Mouse (Mus musculus) adrenal gland, adult (tissue): ENCODE results near the gene Olfr1056.
"Not testable (repeated sequence)": the region's sequence is repeated elsewhere in the genome, so short reads cannot be mapped to it uniquely, and the experiment has no call there.

Experiments used
- DNase-seq, 2 experiments: peaks; one replicate each; pipeline ENCODE4 v3.0.0; 2022 to 2023; ENCODE audit warnings: low spot score in 1 of 2; ENCODE audit not compliant: inconsistent age in 2 of 2

Olfr1056 gene

DNA sequence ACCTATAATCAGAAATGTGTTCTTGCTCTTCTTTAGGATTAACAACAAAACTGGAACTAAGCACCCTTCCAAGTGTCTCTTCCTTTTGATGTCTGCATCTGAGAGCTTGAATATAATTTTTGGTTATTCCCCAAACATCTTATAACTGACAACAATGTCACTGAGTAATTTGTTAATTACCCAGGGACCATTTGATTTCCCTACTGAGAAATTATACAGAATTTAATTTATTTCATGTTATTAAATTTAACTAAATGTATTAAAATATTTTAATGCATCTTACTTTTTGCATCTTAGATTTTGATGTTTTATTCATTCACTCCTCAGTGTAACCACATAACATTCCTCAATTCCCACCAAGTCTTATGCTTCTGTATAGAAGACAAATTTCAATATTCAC lies at the start of gene Olfr1056:
Gene Olfr1056, minus strand, starts transcription at position 101 of the 400 bp plus-strand sequence.
- DNase-seq: no peak

DNA sequence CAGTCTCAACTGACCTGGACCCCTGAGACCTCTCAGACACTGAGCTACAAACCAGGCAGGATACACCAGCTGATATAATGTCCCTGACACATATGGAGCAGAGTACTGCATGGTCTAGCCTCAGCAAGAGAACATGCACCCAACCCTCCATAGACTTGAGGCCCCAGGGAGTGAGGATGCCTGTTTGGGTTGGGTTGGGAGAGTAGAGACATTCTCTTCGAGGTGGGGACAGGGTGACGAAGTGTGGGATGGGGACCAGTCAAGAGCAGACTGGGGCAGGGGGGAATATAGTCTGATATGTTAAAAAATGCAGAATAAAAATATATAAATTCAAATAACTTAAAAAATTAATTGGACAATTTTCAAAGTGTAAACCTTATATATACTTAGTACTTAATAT lies 32.8 kb upstream of the Olfr1056 start:
- no peak for DNase-seq

DNA sequence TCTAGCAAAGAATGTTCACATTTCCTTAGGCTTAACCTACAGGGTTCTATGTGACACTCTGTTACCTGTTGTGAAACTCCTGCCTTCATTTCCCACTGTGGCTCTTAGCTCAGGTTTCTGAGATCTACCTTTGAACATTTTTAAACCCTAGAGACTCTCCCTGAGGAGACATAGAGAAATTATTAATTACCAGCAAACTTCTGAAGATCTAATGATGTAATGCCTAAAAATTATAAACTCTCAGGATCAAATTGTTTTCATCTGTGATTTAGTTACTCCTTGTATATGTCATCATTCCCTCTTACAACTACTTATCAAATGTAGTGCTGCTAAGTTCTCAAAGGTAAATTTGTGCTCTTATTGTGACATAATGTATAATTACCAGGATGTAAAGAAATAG lies 26.2 kb upstream of the Olfr1056 start, which contains the start of gene Olfr1058:
Gene Olfr1058, minus strand, starts transcription at position 101 of the 400 bp plus-strand sequence.
- DNase-seq: not testable (repeated sequence)

DNA sequence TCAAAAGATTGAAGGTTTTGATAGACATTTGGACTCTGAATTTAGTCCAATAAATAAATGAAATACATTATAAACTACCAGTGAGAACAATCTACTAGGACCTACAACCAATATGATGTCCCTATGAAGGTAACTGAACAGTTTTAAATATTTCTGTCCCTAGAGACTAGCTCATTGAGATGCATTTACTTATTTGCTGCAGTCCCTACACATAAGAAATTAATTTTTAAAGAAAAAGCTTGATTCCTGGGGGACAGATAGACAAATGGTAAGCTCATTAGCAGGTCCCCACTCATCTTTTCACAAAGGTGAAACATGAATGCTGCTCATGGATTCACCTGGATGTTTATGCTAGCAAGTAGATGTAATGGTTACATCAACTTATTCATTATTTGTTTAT lies 16.0 kb upstream of the Olfr1056 start, which contains the start of gene Olfr1057:
Gene Olfr1057, minus strand, starts transcription at position 101 of the 400 bp plus-strand sequence.
- no peak for DNase-seq

DNA sequence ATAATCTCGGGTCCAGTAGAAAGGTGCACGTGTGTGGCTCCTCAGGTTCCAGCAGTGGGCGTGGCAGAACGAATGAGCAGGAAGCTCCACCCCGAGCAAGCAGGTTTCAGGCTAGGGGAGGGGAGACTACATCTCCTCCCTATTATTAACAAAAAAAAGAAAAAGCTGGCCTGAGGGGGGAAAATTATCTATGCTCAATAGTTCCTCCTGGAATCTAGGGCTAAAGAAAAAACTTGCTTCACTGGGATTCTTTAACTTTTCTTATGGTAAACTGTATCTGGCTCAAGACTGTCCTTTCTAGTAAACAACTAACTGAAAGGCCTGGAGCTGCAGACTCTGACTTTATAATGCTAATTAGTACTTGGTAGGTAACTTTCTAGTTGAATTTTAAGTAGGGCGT lies 4.1 kb upstream of the Olfr1056 start:
- DNase-seq: not testable (repeated sequence)

DNA sequence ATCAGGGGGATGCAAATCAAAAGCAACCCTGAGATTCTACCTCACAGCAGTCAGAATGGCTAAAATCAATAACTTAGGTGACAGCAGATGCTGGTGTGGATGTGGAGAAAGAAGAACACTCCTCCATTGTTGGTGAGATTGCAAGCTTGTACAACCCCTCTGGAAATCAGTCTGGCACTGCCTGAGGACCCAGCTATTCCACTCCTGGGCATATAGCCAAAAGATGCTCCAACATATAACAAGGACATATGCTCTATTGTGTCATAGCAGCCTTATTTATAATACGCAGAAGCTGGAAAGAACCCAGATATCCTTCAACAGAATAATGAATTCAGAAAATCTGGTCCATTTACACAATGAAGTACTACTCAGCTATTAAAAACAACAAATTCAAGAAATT lies 10.5 kb downstream of the Olfr1056 start:
- not testable (repeated sequence) for DNase-seq

DNA sequence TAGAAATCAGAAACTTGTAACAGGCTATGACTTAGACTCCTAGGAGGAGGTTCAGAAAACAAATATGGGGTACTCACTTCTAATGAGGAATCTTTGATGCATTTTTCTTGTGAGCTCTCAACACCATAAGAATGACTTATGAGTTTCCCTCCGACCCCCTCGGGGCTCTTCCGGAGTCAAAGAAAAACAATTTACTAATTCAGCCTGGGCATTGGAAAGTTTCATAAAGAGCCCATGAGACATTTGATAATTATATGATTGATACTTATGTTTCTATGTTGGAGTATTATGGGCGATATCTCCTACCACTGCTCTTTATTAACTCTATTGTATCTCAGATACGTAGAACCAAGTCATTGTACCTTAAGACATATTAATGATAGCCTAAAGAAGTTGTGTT lies 12.1 kb downstream of the Olfr1056 start, which contains the start of gene Olfr1055:
Gene Olfr1055, minus strand, starts transcription at position 101 of the 400 bp plus-strand sequence.
- DNase-seq: no peak

DNA sequence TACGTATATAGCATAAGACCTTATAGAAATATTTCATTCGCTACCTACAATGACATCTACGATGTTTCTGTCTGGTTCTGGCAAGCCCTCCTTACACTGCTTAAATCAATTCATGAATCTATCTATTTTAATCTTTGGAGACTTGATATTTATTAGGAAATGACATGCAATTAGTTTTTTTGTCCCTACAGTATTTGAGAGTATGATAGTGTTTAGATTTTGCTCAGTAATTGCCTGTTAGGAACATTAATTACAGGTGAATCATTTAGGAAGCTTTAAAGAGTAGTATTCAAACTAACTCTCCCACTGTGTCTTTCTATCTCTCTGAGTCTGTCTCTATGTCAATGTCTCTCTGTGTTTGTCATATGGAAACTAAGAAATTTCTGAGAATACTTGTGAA lies 26.9 kb downstream of the Olfr1056 start, which contains the start of gene Olfr1054:
Gene Olfr1054, minus strand, starts transcription at position 101 of the 400 bp plus-strand sequence.
- no peak for DNase-seq

DNA sequence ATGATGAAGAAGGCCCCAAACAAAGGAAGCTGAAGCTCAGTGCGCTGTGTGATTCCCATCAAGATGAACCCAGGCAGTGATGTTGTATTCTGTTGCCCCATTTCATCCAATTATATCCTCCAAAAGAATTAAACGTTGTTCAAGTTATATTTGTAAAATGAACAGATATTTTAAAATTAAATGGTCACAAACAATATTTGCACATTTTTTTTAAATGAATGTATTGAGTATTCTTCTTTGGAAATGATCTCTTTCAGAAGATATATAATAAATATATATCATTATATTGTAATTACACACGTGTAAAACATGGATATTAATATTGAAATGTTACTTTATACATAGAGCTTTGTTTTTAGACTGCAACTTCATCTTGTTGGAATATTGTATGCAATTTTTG lies 47.1 kb downstream of the Olfr1056 start, which contains the start of gene Olfr1053:
Gene Olfr1053, minus strand, starts transcription at position 101 of the 400 bp plus-strand sequence.
- no peak for DNase-seq
